Mouse (Mus musculus) gastrocnemius, postnatal 4 days (tissue): ENCODE data around the gene Fam228b. TPM values are rescaled to one million over a fixed set of nuclear protein-coding genes. Genes with fewer than 3 reads are reported as not detected.

Experiments used
- DNase-seq, 2 experiments: peaks; one replicate each; pipeline ENCODE4 v3.0.0; 2021 to 2022; ENCODE audit warnings: low spot score in 2 of 2, mixed read lengths in 2 of 2
- total RNA-seq, 2 experiments: library from RNA; stranded (reverse); gene quantifications; 2 replicates each; pipeline ENCODE4 v1.2.3; 2021

Fam228b gene
- total RNA-seq, 2 experiments from 2014 or later, result 6.9 to 10.0 TPM

- DNase-seq, result no peak
Measured at GRCm38 (mm10) chr12:4744486-4744885, 24.6 kb downstream of the Fam228b start.

DNA sequence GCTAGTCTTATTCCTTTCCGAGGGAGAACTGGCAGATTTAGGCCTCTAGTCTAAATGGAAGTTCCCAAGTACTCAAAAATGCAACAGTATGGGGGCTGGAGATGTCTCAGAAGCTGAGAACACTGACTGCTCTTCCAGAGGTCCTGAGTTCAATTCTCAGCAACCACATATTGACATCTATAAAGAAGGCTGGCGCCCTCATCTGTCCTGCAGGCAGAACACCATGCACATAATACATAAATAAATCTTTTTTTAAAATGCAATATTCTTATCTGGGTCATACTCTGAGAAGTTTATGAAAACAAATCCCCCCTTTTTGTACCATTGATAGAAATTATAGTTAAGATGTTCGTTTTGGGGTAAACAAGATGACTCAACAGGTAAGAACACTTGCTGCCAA, 26.9 kb downstream of the Fam228b start:
- no peak for DNase-seq

DNA sequence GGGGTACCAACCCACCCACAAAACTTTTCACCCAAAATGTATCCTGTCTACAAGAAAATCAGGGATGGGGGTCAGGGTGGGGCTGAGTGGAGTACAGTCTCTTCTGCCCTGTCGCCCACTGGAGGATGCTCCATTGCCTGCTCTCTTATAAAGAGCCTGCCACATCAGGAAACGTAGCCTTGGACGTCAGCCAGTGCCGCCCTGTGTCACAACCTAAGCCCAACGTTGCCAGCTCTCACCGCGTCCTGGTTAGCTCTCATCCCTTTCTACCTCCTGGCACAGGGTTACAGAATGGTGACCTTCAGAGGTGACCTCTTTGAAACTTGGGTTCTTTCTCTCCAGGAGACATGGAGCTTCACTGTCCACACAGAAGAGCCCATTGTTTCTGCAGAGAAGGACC, 28.2 kb downstream of the Fam228b start:
- no peak for DNase-seq

GRCm38 (mm10) chr12:4738031-4738576, 31.0 kb downstream of the Fam228b start, which contains the start of gene Fam228a:
Gene Fam228a (minus strand): TSS chr12:4738430.
- no peak for DNase-seq

DNA sequence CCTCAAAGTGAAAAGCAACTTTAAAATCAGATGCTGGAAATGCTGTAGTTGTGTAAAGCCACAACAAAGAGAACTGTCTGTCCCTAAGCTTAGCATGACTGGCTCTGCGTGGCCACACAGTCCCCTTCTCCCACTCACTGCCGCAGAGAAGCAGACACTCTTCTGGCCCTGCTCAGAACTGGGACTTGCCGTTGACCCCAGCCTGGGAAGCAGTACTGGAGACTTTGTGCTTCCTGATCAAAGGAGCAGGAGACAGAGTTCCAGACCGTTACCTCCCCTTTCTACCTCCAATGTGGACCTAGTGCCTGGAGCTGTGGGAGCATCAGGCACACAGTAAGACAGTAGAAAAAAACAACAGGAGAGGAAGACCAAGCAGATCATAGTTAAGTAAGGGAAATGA, 36.7 kb downstream of the Fam228b start:
- DNase-seq, result no peak

DNA sequence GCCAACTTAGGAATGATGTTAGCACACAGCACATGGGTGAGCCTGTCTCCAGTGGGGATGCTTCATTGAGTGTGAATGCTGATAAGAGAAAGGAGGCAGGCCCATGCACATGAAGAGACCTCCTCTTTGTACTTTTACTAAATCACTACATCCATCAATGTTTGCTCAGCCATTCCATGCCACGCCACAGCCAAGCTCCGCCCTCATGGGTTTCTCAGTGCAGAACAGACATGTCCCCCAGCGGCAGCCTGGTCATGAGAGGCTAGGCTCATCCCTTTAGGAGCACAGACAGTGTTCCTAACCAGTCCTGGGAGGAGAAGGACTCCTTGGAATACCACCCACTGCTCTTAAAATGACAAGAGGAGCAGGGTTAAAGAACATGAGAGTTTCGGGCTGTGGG, 37.4 kb downstream of the Fam228b start:
- DNase-seq, result no peak

DNA sequence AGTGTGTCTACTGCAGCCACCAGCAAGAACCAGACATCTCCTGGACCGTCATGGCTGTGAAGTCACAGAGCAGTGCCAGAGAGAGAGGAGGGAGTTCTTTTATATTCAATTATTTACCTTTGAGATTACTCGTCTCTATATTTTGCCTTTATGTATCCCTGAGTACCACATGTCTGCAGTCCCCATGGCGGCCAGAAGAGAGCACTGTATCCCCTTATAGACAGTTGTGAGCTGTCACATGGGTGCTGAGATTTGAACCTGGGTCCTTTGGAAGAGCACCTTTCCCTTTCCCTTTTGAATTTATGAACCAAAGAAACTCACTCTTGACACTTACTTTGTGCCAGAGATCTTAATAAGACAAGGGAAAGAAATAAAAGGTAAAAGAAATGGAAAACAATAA, 39.9 kb downstream of the Fam228b start:
- no peak for DNase-seq

DNA sequence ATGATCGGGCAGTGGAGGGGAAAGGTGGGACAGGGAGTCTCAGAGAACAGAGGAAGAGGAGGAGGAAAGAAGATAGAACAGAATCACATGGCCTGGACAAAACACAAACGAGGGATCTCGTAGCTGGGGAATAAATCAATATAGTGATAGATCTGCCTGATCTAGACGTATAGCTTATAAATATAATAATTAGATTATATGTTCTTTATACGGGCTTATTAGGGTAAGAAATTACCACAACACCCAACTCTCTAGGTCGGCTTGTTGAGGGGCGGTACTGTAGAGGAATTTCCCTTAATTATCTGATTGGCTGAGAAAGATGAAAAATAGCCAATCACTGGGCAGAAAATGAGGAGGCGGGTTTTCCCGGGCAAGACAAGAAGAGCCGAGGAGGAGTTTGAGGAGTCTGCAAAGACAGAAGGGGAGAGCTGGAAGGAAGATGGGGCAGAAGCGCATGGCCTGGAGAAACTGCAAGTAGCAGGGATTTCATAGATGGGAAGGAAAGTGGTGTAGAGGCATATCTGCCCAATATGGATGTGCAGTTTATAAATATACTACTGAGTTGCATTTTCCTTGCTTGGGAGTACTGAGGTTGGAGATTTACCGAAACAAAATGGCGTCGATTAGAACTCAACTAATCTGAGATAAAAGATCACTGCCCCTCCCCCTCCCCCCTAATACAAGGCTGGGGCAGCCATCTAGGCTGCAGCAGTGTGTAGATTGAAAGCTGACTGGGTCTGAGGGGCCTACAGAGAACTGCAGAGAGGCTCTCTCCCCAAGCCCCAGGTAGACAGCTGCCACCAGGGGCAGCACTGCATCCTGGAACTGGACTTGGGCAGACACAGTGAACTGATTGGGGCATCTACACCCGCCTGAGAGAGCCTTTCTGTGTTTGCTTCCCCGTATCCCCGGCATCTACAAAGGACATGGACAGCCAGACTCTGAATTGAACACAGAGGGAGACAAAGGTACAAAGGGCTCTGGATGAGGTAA, 49.0 kb downstream of the Fam228b start:
- no peak for DNase-seq

- no peak for DNase-seq
Measured at GRCm38 (mm10) chr12:4719066-4719761, 49.9 kb downstream of the Fam228b start.

DNA sequence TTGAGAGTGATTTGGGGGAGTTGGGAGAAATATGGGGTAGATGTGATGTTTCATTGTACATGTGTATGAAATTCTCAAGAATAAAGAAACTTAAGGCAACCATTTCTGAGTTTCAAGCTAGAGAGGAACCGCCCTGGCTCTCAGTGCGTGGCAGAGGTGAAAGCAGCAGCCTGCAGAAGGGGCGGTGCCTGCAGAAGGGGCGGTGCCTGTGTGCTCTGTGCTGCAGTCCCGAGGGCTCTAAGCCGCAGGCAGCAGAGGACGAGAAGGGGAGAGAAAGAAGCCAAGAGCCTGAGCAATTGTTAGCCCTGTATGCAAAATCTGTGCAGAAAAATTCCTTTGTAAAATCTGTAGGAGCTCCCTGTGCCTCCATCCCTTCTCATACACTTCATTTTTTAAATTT, 51.6 kb downstream of the Fam228b start:
- DNase-seq, result no peak

DNA sequence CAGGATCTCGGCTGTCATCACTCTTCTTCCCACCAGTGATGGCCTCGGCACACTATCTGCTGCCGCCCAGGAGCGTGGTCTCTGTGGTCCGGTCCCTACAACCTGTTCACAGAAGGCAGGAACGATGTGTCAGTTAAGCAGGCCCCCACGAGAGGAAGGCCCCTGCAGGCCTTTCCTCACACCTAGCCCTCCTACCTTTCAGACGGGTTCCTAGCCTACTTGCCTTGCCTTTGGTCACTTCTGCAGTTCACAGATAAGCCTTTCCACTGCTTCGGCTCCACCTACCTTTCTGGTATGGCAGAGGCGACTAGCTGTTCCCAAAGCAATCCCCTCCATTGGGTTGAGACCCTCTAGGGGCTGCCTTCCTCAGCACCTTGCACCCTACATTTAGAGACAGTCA, 53.5 kb downstream of the Fam228b start:
- DNase-seq, result no peak

- DNase-seq, result no peak
Measured at GRCm38 (mm10) chr12:4713361-4713760, 55.7 kb downstream of the Fam228b start.

DNA sequence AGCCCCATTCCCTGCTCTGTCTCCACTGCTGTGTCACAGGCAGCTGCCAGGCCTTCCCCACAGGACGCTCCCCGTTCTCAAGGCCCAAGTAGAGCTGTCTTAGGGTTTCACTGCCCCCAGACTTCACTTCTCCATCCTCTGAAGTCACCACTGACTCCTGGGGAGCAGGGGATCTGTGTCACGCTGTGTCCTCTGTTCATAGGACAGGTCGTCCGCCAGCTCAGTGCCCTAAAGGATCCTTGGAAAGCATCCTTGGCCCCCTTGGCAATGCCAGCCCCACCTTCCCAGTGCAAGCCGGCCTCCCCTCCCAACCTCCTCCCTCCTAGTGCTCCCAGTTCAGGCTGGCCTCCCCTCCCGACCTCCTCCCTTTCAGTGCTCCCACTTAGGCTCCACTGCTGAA, 59.1 kb downstream of the Fam228b start:
- DNase-seq, result no peak

DNA sequence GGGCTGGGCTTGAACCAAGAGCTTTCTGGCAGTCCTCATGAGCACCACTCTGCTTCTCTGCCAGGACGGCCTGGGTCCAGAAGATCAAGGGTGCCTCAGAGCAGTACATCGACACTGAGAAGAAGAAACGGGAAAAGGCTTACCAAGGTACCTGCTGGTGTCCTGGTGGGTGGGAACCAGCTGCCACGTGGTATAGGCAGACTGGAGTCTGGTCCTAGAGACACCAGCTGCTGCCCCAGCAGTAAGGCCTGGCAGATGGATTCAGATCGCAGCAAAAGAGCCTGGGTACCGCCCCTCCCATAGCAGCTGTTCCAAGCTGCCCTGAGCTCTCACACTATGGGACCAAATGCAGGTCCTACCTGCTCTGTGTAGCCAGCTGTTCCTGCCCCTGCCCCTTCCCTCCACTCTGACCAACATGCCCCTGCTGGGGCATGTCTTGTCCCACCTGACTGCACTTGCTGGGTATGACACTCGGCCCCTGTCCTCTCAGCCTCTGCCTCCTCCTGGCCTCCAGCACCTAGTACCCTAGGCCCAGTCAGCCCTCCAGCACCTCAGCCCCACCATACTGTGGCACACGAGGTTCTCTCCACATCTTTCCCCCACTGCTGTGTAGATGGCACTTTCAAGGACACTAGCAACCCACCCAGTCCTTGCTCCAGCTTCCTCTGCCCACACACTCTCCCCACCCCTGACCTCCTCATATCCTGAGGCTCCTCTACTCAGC, 60.0 kb downstream of the Fam228b start:
- no peak for DNase-seq

DNA sequence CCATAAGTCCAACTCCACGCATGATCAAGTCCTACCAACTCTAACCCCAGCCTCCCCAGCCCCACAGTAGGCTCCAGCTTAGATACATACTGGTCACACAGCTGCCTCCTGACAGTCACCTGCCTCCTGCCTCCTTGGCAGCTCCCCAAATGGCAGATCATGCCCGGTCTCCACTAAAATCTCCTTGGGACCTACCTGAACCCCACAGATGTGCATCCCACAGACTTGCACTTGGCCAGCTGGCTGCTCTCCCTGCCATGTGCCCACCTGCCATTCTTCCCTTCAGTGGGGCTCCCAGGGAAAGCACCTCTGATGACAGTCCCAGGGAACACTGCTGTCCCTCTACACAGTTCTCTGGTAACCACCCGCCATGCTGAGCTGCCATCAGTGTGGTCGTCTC, 60.8 kb downstream of the Fam228b start:
- no peak for DNase-seq

GRCm38 (mm10) chr12:4707488-4708017, 61.5 kb downstream of the Fam228b start:
- no peak for DNase-seq

GRCm38 (mm10) chr12:4706901-4707300, 62.2 kb downstream of the Fam228b start:
- no peak for DNase-seq

DNA sequence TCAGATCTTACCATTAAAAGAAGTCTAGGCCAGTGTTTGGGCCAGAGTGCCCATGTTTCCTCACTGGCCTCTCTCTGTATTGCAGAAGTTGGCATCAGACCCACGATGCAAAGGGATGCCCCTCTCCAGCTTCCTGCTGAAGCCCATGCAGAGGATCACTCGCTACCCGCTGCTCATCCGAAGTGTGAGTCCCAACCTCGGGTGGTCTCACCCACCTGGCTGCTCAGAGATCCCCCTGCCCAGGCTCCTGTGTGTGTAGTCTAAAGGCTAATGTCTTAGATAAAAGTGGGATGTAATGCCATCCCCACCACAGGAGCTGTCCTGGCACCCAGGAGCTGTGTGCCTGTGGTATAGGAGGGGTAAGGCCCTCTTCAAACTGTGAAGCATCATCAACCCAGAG, 62.9 kb downstream of the Fam228b start:
- no peak for DNase-seq

DNA sequence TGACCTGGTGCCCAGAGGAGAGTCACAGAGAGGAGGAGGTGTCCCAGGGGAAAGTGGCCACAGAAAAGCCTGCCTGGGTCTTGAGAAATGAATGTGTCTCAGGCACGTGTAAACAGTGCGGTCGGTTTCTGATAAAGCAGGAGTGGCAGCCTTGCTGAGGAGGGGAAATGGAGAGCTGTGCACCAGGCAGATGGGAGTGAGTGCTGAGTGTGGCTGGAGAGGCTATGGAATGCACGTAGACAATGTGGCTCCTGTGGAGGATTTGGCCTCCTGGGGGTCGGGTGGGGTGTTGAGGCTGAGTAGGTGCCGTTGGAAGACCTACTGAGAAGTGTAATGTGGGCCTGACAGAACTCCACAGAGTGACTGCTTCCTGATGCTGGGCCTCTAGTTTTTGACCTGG, 63.4 kb downstream of the Fam228b start:
- DNase-seq, result peak in 1 of 2 experiments; percentile 9

- DNase-seq, result no peak
Measured at GRCm38 (mm10) chr12:4694534-4694933, 74.5 kb downstream of the Fam228b start.

GRCm38 (mm10) chr12:4691193-4691592, 77.9 kb downstream of the Fam228b start:
- peak in 1 of 2 experiments; percentile 7 for DNase-seq
